Mouse (Mus musculus): Measurements from ENCODE around the gene Atxn1. TPM values are rescaled to one million over a fixed set of nuclear protein-coding genes. Genes with fewer than 3 reads are reported as not detected.
A peak's percentile ranks its signal among the peaks of the same experiment; 100 is the strongest.

The Atxn1 gene
- polyA plus RNA-seq, 1 experiment from 2014 or later, result 2.3 TPM

DNA sequence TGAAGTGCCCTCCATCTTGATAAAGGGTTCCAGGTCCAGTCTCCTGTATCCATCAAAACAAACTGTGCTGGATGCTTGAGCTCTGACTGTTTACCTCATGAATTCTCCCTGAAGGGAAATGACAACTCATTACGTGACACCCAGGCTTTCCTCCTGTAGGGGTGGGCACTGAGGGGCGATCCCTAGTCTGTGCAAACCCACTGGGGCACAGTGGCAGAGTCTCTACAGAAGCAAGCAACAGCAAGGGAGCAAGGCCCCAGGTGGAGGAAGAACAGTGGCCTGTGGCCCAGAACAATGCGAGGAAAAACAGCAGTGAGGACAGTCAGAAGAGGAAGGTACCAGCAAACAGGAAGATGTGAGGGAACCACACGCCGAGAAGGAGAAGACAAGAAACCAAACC is 53.7 kb downstream of the Atxn1 start:
- WGBS (ENCODE audit: insufficient replicate concordance), result 42% methylated on average over 5 of the region's 5 CpGs
- no peaks in the 10 kb centered on the region for H3K36me3 ChIP-seq (replicated peaks)
- no peak for ATAC-seq (ENCODE audit: insufficient read depth)
- peaks cover 52% of the 10 kb centered on the region for H3K4me1 ChIP-seq (replicated peaks)
- no peaks in the 10 kb centered on the region for H3K9me3 ChIP-seq (replicated peaks)
- no peak overlapping the region for H3K4me3 ChIP-seq (replicated peaks)
- H3K27ac ChIP-seq (replicated peaks), result 0 out of 2 replicates have a peak overlapping the region, but pooled peaks have one; percentile 19
- H3K4me2 ChIP-seq, result no peak overlapping the region
- H3K9ac ChIP-seq, result no peak overlapping the region
- no peaks in the 10 kb centered on the region for H3K27me3 ChIP-seq

GRCm38 (mm10) chr13:45910348-45910747 is 54.5 kb downstream of the Atxn1 start:
- no peak overlapping the region for H3K9ac ChIP-seq

GRCm38 (mm10) chr13:45907181-45907691 is 57.6 kb downstream of the Atxn1 start:
- Histone ChIP-seq H3K9ac (no peak overlapping the region), H3K9me3 (replicated peaks) (no peaks in the 10 kb centered on the region), H3K36me3 (replicated peaks) (no peaks in the 10 kb centered on the region), H3K4me1 (replicated peaks) (peaks cover 67% of the 10 kb centered on the region), H3K27ac (replicated peaks) (0 out of 2 replicates have a peak overlapping the region, but pooled peaks have one; percentile 3), H3K4me2 (0 out of 2 replicates have a peak overlapping the region, but pooled peaks have one; percentile 39), H3K4me3 (replicated peaks) (no peak overlapping the region), H3K27me3 (no peaks in the 10 kb centered on the region)
- 64% methylated on average over 6 of the region's 6 CpGs for WGBS (ENCODE audit: insufficient replicate concordance)
- no peak for ATAC-seq (ENCODE audit: insufficient read depth)

More at GRCm38 (mm10) chr13:45910348-45910747, 54.5 kb downstream of the Atxn1 start:
- 69% methylated on average over 7 of the region's 7 CpGs for WGBS (ENCODE audit: insufficient replicate concordance)
- no peak for ATAC-seq (ENCODE audit: insufficient read depth)
- Histone ChIP-seq H3K27ac (replicated peaks) (no peak overlapping the region), H3K9me3 (replicated peaks) (no peaks in the 10 kb centered on the region), H3K36me3 (replicated peaks) (no peaks in the 10 kb centered on the region), H3K4me3 (replicated peaks) (no peak overlapping the region), H3K4me1 (replicated peaks) (peaks cover 51% of the 10 kb centered on the region), H3K4me2 (no peak overlapping the region), H3K27me3 (no peaks in the 10 kb centered on the region)

DNA sequence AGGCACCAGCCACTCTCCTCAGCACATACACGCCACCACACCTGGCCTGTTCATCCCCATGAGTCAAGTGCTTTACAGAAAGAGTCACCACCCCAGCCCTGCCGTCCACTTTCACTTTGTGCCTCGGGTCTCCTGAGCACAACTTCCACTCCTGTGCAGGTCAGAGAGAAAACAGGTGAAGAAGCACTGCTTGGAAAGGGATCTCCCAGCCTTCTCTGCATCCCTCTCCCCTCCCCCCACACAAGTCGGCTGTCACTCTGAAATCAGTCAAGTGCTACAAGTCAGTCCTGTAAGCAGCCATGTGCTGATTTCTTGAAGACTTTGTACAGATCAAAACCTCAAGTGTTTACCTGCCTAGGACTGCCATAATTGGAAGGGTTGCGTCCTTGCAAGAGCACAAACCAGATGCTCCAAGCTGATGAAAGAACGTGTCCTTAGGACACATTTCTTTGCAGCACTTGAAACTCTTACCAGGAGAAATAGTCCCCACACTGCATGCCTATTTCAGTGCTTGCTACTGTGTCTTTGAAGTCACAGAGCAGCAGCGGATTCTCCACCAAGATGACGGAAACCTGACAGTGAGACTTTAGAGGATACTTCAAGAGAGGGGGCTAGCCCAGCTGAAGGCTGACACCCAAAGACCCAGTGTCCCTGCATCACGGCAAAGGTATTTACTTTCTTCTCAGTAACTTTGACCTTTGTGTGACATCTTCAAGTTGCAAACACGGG is 58.2 kb downstream of the Atxn1 start:
- Histone ChIP-seq H3K4me3 (replicated peaks) (no peak overlapping the region), H3K9me3 (replicated peaks) (no peaks in the 10 kb centered on the region), H3K27me3 (no peaks in the 10 kb centered on the region), H3K4me2 (peak overlapping the region; percentile 39), H3K36me3 (replicated peaks) (no peaks in the 10 kb centered on the region), H3K9ac (no peak overlapping the region), H3K4me1 (replicated peaks) (peaks cover 67% of the 10 kb centered on the region), H3K27ac (replicated peaks) (0 out of 2 replicates have a peak overlapping the region, but pooled peaks have one; percentile 34)
- whole genome bisulfite sequencing (ENCODE audit: insufficient replicate concordance), result 55% methylated on average over 10 of the region's 10 CpGs
- no peak for ATAC-seq (ENCODE audit: insufficient read depth)

DNA sequence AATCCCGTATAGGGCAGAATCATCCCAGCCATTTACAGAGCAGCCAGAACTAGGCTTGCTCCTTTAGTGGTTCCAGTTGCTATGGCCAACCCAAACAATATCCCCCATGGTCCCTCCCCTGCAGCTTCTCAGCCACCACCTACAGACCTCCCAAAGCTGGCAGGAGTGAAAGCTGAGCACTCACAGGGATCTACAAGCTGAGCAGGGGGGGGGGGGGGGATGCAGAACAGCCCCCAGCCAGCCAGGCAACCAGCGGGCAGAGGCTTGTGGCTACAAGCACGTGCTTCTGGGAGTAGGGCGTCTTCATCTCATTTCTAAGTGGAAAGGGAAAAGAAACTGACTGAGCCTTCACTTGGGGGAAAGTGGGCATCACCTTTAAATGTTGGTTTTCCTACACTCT is 59.9 kb downstream of the Atxn1 start:
- H3K4me1 ChIP-seq (replicated peaks), result peaks cover 59% of the 10 kb centered on the region
- no peak overlapping the region for H3K4me3 ChIP-seq (replicated peaks)
- no peak for ATAC-seq (ENCODE audit: insufficient read depth)
- no peaks in the 10 kb centered on the region for H3K9me3 ChIP-seq (replicated peaks)
- no peaks in the 10 kb centered on the region for H3K36me3 ChIP-seq (replicated peaks)
- peak overlapping the region; percentile 56 for H3K4me2 ChIP-seq
- peak overlapping the region; percentile 82 for H3K27ac ChIP-seq (replicated peaks)
- no peak overlapping the region for H3K9ac ChIP-seq
- WGBS (ENCODE audit: insufficient replicate concordance), result 14% methylated on average over 4 of the region's 4 CpGs
- no peaks in the 10 kb centered on the region for H3K27me3 ChIP-seq

DNA sequence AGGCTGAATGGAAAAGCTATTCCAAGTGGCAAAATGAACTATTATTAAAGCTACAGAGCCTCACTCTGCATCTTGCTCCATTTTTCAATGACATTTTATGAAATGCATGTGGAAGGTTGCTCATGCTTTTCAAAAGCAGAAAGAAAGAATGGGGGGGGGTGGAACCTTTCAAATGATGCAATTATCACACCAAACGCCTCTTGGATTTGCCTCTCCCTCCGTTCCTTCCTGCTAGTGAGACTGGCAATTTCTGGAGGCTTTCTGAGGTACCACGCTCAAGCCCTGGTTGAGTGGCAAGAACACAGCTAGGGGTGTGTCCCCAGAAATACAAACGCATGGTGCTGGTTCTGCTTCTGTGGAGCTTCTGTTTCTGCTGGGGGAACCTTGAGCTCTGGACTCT is 60.4 kb downstream of the Atxn1 start:
- peaks cover 59% of the 10 kb centered on the region for H3K4me1 ChIP-seq (replicated peaks)
- no peaks in the 10 kb centered on the region for H3K27me3 ChIP-seq
- H3K4me2 ChIP-seq, result peak overlapping the region; percentile 56
- no peak for ATAC-seq (ENCODE audit: insufficient read depth)
- WGBS (ENCODE audit: insufficient replicate concordance), result 22% methylated on average over 4 of the region's 4 CpGs
- H3K9me3 ChIP-seq (replicated peaks), result no peaks in the 10 kb centered on the region
- H3K27ac ChIP-seq (replicated peaks), result peak overlapping the region; percentile 82
- H3K36me3 ChIP-seq (replicated peaks), result no peaks in the 10 kb centered on the region
- H3K9ac ChIP-seq, result no peak overlapping the region
- no peak overlapping the region for H3K4me3 ChIP-seq (replicated peaks)

GRCm38 (mm10) chr13:45903519-45904274 is 61.1 kb downstream of the Atxn1 start:
- WGBS (ENCODE audit: insufficient replicate concordance), result 5% methylated on average over 12 of the region's 12 CpGs
- Histone ChIP-seq H3K27ac (replicated peaks) (peak overlapping the region; percentile 82), H3K9me3 (replicated peaks) (no peaks in the 10 kb centered on the region), H3K27me3 (no peaks in the 10 kb centered on the region), H3K4me1 (replicated peaks) (peaks cover 59% of the 10 kb centered on the region), H3K4me2 (peak overlapping the region; percentile 56), H3K4me3 (replicated peaks) (peak overlapping the region; percentile 7; the same call in 1 of the 2 replicates), H3K36me3 (replicated peaks) (no peaks in the 10 kb centered on the region), H3K9ac (no peak overlapping the region)
- ATAC-seq (ENCODE audit: insufficient read depth), result peak; percentile 85

GRCm38 (mm10) chr13:45902457-45902856 is 62.4 kb downstream of the Atxn1 start:
- Histone ChIP-seq H3K4me2 (no peak overlapping the region), H3K4me3 (replicated peaks) (no peak overlapping the region), H3K27ac (replicated peaks) (no peak overlapping the region), H3K36me3 (replicated peaks) (no peaks in the 10 kb centered on the region), H3K27me3 (no peaks in the 10 kb centered on the region), H3K4me1 (replicated peaks) (peaks cover 52% of the 10 kb centered on the region), H3K9me3 (replicated peaks) (no peaks in the 10 kb centered on the region), H3K9ac (no peak overlapping the region)
- 81% methylated on average over 5 of the region's 5 CpGs for WGBS (ENCODE audit: insufficient replicate concordance)
- no peak for ATAC-seq (ENCODE audit: insufficient read depth)

DNA sequence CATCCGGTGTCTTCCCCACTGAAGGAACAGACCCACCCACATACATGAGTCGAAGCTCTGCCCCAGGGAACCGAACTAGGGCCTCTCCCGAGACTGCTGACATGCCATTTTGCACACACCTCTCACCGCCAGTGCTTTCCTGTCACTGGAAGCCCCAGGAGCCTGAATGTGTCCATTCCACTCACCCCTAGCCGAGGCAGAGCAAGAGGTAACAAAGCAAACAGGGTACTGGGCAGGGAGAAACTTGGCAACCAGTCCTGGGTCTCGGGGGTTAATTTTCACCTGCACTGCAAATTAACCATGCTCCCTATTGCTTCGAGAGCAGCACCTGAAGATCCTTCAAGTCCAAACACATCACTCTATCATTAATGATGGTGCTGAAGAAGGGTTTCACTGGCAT is 64.0 kb downstream of the Atxn1 start:
- Histone ChIP-seq H3K36me3 (replicated peaks) (no peaks in the 10 kb centered on the region), H3K4me2 (no peak overlapping the region), H3K9me3 (replicated peaks) (no peaks in the 10 kb centered on the region), H3K9ac (no peak overlapping the region), H3K4me1 (replicated peaks) (peaks cover 38% of the 10 kb centered on the region), H3K4me3 (replicated peaks) (no peak overlapping the region), H3K27me3 (no peaks in the 10 kb centered on the region), H3K27ac (replicated peaks) (no peak overlapping the region)
- ATAC-seq (ENCODE audit: insufficient read depth), result no peak
- 69% methylated on average over 8 of the region's 8 CpGs for WGBS (ENCODE audit: insufficient replicate concordance)

- Histone ChIP-seq H3K27me3 (no peaks in the 10 kb centered on the region), H3K4me2 (no peak overlapping the region), H3K4me1 (replicated peaks) (peaks cover 25% of the 10 kb centered on the region), H3K9me3 (replicated peaks) (no peaks in the 10 kb centered on the region), H3K9ac (no peak overlapping the region), H3K4me3 (replicated peaks) (no peak overlapping the region), H3K27ac (replicated peaks) (no peak overlapping the region), H3K36me3 (replicated peaks) (no peaks in the 10 kb centered on the region)
- WGBS (ENCODE audit: insufficient replicate concordance), result 72% methylated on average over 2 of the region's 2 CpGs
- no peak for ATAC-seq (ENCODE audit: insufficient read depth)
Observed at GRCm38 (mm10) chr13:45897571-45897970, 67.2 kb downstream of the Atxn1 start.

DNA sequence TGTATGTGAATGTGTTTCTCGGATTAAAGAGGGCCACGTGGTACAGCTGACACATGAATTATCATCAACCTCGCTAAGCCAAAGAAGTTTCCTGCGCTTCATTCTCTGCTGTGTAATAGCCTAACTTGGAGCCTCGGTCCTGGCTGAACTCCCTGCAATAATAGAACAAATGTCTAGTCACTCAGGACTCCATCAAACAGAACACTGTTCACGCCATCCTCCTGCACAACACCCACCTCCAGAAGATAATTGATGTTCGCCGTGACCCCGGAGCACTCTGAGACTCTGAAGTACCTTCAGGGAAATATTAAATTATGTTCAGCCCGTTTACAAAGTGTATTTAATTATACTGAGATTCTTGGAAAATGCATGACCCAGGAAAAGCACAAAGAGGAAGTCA is 70.0 kb downstream of the Atxn1 start:
- Histone ChIP-seq H3K4me1 (replicated peaks) (peaks cover 22% of the 10 kb centered on the region), H3K9me3 (replicated peaks) (no peaks in the 10 kb centered on the region), H3K36me3 (replicated peaks) (no peaks in the 10 kb centered on the region), H3K9ac (no peak overlapping the region), H3K4me2 (no peak overlapping the region), H3K27me3 (no peaks in the 10 kb centered on the region), H3K4me3 (replicated peaks) (no peak overlapping the region), H3K27ac (replicated peaks) (no peak overlapping the region)
- 72% methylated on average over 10 of the region's 10 CpGs for WGBS (ENCODE audit: insufficient replicate concordance)
- no peak for ATAC-seq (ENCODE audit: insufficient read depth)
